Mouse (Mus musculus): ENCODE measurements at regions not wholly inside any gene's neighbourhood (a gene's known extent, or its start where the extent isn't known, plus 50 kb on each side); places are given as distances from the start of the nearest gene placed in this dataset.

GRCm38 (mm10) chr1:159150351-159150750 is 81.8 kb upstream of the Cop1 start:
- H3K4me2 ChIP-seq = no peak overlapping the region
- no peaks in the 10 kb centered on the region for H3K27me3 ChIP-seq
- WGBS = 61% methylated on average over 5 of the region's 5 CpGs
- no peaks in the 10 kb centered on the region for H3K9me3 ChIP-seq
- H3K4me1 ChIP-seq = no peaks in the 10 kb centered on the region
- H3K9ac ChIP-seq = no peak overlapping the region
- no peak overlapping the region for H3K4me3 ChIP-seq
- no peaks in the 10 kb centered on the region for H3K36me3 ChIP-seq
- no peak overlapping the region for H3K27ac ChIP-seq
- ATAC-seq (ENCODE audit: insufficient number of reproducible peaks, low FRiP score, low TSS enrichment, low read depth) = no peak

- Histone ChIP-seq H3K9me3 (no peaks in the 10 kb centered on the region), H3K27me3 (no peaks in the 10 kb centered on the region), H3K9ac (no peak overlapping the region), H3K27ac (no peak overlapping the region), H3K4me2 (no peak overlapping the region), H3K36me3 (no peaks in the 10 kb centered on the region), H3K4me1 (no peaks in the 10 kb centered on the region), H3K4me3 (no peak overlapping the region)
- ATAC-seq (ENCODE audit: insufficient number of reproducible peaks, low FRiP score, low TSS enrichment, low read depth) = no peak
- WGBS = 58% methylated on average over 3 of the region's 3 CpGs
Observed at GRCm38 (mm10) chr1:159156428-159156827, 75.7 kb upstream of the Cop1 start.

GRCm38 (mm10) chr1:159160035-159160960 is 71.8 kb upstream of the Cop1 start:
- H3K27ac ChIP-seq = no peak overlapping the region
- 0 out of 2 replicates have a peak, but pooled peaks cover 3% of the 10 kb centered on the region for H3K4me1 ChIP-seq
- H3K27me3 ChIP-seq = no peaks in the 10 kb centered on the region
- H3K4me2 ChIP-seq = no peak overlapping the region
- 88% methylated on average over 7 of the region's 8 CpGs for WGBS
- H3K9ac ChIP-seq = no peak overlapping the region
- no peak for ATAC-seq (ENCODE audit: insufficient number of reproducible peaks, low FRiP score, low TSS enrichment, low read depth)
- H3K36me3 ChIP-seq = no peaks in the 10 kb centered on the region
- no peak overlapping the region for H3K4me3 ChIP-seq
- H3K9me3 ChIP-seq = no peaks in the 10 kb centered on the region

GRCm38 (mm10) chr1:159163113-159163885 is 68.8 kb upstream of the Cop1 start:
- Histone ChIP-seq H3K27me3 (no peaks in the 10 kb centered on the region), H3K9me3 (no peaks in the 10 kb centered on the region), H3K36me3 (no peaks in the 10 kb centered on the region), H3K27ac (peak overlapping the region; percentile 75), H3K4me3 (no peak overlapping the region), H3K9ac (no peak overlapping the region), H3K4me1 (0 out of 2 replicates have a peak, but pooled peaks cover 3% of the 10 kb centered on the region), H3K4me2 (no peak overlapping the region; the same call in 1 of the 2 replicates)
- ATAC-seq (ENCODE audit: insufficient number of reproducible peaks, low FRiP score, low TSS enrichment, low read depth) = no peak
- WGBS = 21% methylated on average over 4 of the region's 4 CpGs

GRCm38 (mm10) chr1:159182031-159182430 is 50.1 kb upstream of the Cop1 start:
- no peak for ATAC-seq (ENCODE audit: insufficient number of reproducible peaks, low FRiP score, low TSS enrichment, low read depth)
- no peaks in the 10 kb centered on the region for H3K36me3 ChIP-seq
- H3K9ac ChIP-seq = no peak overlapping the region
- no peaks in the 10 kb centered on the region for H3K27me3 ChIP-seq
- no peak overlapping the region for H3K27ac ChIP-seq
- no peak overlapping the region for H3K4me3 ChIP-seq
- H3K4me1 ChIP-seq = no peaks in the 10 kb centered on the region
- no peaks in the 10 kb centered on the region for H3K9me3 ChIP-seq
- H3K4me2 ChIP-seq = no peak overlapping the region

All from limb, embryonic 15.5 days (tissue).